Mouse (Mus musculus) thymus, adult 2 months (tissue): ENCODE measurements around the gene Mthfd2l.

Experiments
- CTCF ChIP-seq: fragments of 200-500 bp; IDR thresholded peaks from 2 replicates; pipeline ENCODE4 v1.5.1; 2012; ENCODE audit warnings: mild to moderate bottlenecking, control low read depth, low read length, moderate library complexity, borderline replicate concordance; ENCODE audit not compliant: control insufficient read depth, poor library complexity, insufficient read depth; ENCODE audit errors: extremely low read depth
- POLR2A ChIP-seq: fragments of 200-500 bp; IDR thresholded peaks from 2 replicates; pipeline ENCODE4 v1.6.1; 2012; ENCODE audit warnings: mild to moderate bottlenecking, low read length, control low read depth, moderate library complexity; ENCODE audit not compliant: control insufficient read depth, poor library complexity, insufficient read depth; ENCODE audit errors: extremely low read depth

- TF ChIP-seq CTCF, result no peak
- no peak for TF ChIP-seq POLR2A
Observed at GRCm38 (mm10) chr5:90891464-90891813, 39.5 kb upstream of the Mthfd2l start.
